Mouse (Mus musculus) midbrain, embryonic 11.5 days (tissue): Measurements from ENCODE around the gene Layn. TPM values are rescaled to one million over a fixed set of nuclear protein-coding genes. Genes with fewer than 3 reads are reported as not detected.
A peak's percentile ranks its signal among the peaks of the same experiment; 100 is the strongest.

Experiments used
- microRNA counts: library from miRNA; unstranded; fragments of <30 nt; microRNA quantifications from one replicate; lab custom pipeline; 2015
- microRNA-seq: library from miRNA; unstranded; fragments of <30 nt; microRNA quantifications from one replicate; pipeline ENCODE4, GENCODE M21; 2017
- polyA plus RNA-seq: library from polyadenylated mRNA; unstranded; fragments of >200 nt; fragmentation: Nextera tagmentation; extraction: Ambion mirVana; gene quantifications from 2 replicates; pipeline ENCODE4 v1.2.1, GENCODE M21; 2014

Gene Layn
- polyA plus RNA-seq, 1 experiment from 2014 or later: 1.6 TPM

MicroRNAs encoded within 50 kb of the gene (microRNA counts, 519-probe panel; counts per million panel counts)
- microRNA mmu-miR-34b-3p (lab: Ali Mortazavi, UCI): not detected
- microRNA mmu-miR-34b-5p (lab: Ali Mortazavi, UCI): not detected
- microRNA mmu-miR-34c (lab: Ali Mortazavi, UCI): not detected

Small RNA genes within 50 kb of the gene (microRNA-seq; reads per million reads assigned to microRNA genes)
- 62.9 reads per million, percentile 49 among the genes with 10 or more reads in this experiment for gene Mir34b
- 1,737 reads per million, percentile 83 among the genes with 10 or more reads in this experiment for gene Mir34c

Other genes with a start within 250 kb of the Layn start
- 114 and 126 TPM in 2 replicates for gene Ppp2r1b, start 231.8 kb downstream of the Layn start, polyA plus RNA-seq
- 13.1 and 14.4 TPM in 2 replicates for gene Sik2, start 68.0 kb downstream of the Layn start, polyA plus RNA-seq
- not detected in 2 replicates for gene Btg4, start 16.2 kb downstream of the Layn start, polyA plus RNA-seq
- gene 4833427G06Rik, start 25.0 kb upstream of the Layn start, polyA plus RNA-seq: not detected in 2 replicates
- not detected in 2 replicates for gene Gm32742, start 88.4 kb upstream of the Layn start, polyA plus RNA-seq
- 0.05 TPM in 1 of 2 replicates, not detected in the other for gene Pou2af1, start 136.6 kb upstream of the Layn start, polyA plus RNA-seq
- 1.1 and 1.6 TPM in 2 replicates for gene Colca2, start 201.5 kb upstream of the Layn start, polyA plus RNA-seq